Mouse (Mus musculus): ENCODE measurements around the gene Il2rg. TPM values are rescaled to one million over a fixed set of nuclear protein-coding genes. Genes with fewer than 3 reads are reported as not detected.

The Il2rg gene
- total and polyA plus RNA-seq, 2 experiments from 2014 or later: 7.8 to 17.2 TPM

- 29% methylated on average over 7 of the region's 7 CpGs for WGBS
- H3K9me3 ChIP-seq (replicated peaks; ENCODE audit: control insufficient read depth, low read length): no peaks in the 10 kb centered on the region
- no peaks in the 10 kb centered on the region for H3K4me1 ChIP-seq (ENCODE audit: control insufficient read depth, insufficient read depth)
- DNase-seq (ENCODE audit: low spot score) (no peak), ATAC-seq (ENCODE audit: insufficient read depth, low read depth) (no peak)
- H3K36me3 ChIP-seq (replicated peaks; ENCODE audit: control insufficient read depth, insufficient read depth, low read length): 0 out of 2 replicates have a peak, but pooled peaks cover 3% of the 10 kb centered on the region
- H3K27ac ChIP-seq (ENCODE audit: low read depth): peak overlapping the region; percentile 46; the same call in 1 of the 2 replicates
- H3K9ac ChIP-seq (replicated peaks; ENCODE audit: low read depth, low read length): no peak overlapping the region; the same call in 1 of the 2 replicates
- peak overlapping the region; percentile 65 for H3K4me3 ChIP-seq (ENCODE audit: low read depth, low read length)
- no peaks in the 10 kb centered on the region for H3K27me3 ChIP-seq (ENCODE audit: control insufficient read depth, insufficient read depth, low read length)
- peak overlapping the region; percentile 63 for H3K4me2 ChIP-seq (ENCODE audit: low read depth, low read length)
- TF ChIP-seq CTCF (IDR thresholded peaks at IDR 0.05; ENCODE audit: low read depth) (no peak), EP300 (IDR thresholded peaks at IDR 0.05; ENCODE audit: low read depth) (no peak)
Observed at GRCm38 (mm10) chrX:101222796-101223162, 45.3 kb downstream of the Il2rg start.

- no peaks in the 10 kb centered on the region for H3K27me3 ChIP-seq (ENCODE audit: control insufficient read depth, insufficient read depth, low read length)
- peak within 1 kb of the TSS; percentile 53 for H3K9ac ChIP-seq (replicated peaks; ENCODE audit: low read depth, low read length)
- no peaks in the 10 kb centered on the region for H3K4me1 ChIP-seq (ENCODE audit: control insufficient read depth, insufficient read depth)
- WGBS: 21% methylated on average over 55 of the region's 55 CpGs
- DNase-seq (ENCODE audit: low spot score) (peak; percentile 86), ATAC-seq (ENCODE audit: insufficient read depth, low read depth) (peak; percentile 95)
- H3K27ac ChIP-seq (ENCODE audit: low read depth): peak within 1 kb of the TSS; percentile 46
- H3K9me3 ChIP-seq (replicated peaks; ENCODE audit: control insufficient read depth, low read length): no peaks in the 10 kb centered on the region
- H3K4me2 ChIP-seq (ENCODE audit: low read depth, low read length): peak within 1 kb of the TSS; percentile 63
- H3K4me3 ChIP-seq (ENCODE audit: low read depth, low read length): peak within 1 kb of the TSS; percentile 65
- TF ChIP-seq CTCF (IDR thresholded peaks at IDR 0.05; ENCODE audit: low read depth) (no peak), EP300 (IDR thresholded peaks at IDR 0.05; ENCODE audit: low read depth) (no peak)
- 0 out of 2 replicates have a peak, but pooled peaks cover 3% of the 10 kb centered on the region for H3K36me3 ChIP-seq (replicated peaks; ENCODE audit: control insufficient read depth, insufficient read depth, low read length)
Observed at GRCm38 (mm10) chrX:101221834-101222795, 45.9 kb downstream of the Il2rg start, which contains the start of gene Snx12. TSS of gene Snx12 (minus strand) at chrX:101222563.

Other genes starting within 250 kb of the Il2rg start
- not detected in 2 replicates for gene Tex11, start 208.6 kb downstream of the Il2rg start, total RNA-seq (2014; rRNA removed; ENCODE audit: low replicate concordance)
- 0.15 and 0.18 TPM in 2 replicates for gene Tex11, start 208.6 kb downstream of the Il2rg start, polyA plus RNA-seq (2015; fragmentation: Nextera tagmentation; extraction: Ambion mirVana)
- gene Slc7a3, start 182.2 kb downstream of the Il2rg start, total RNA-seq (2014; rRNA removed; ENCODE audit: low replicate concordance): 2.2 TPM in 1 of 2 replicates, not detected in the other
- 0.14 and 0.22 TPM in 2 replicates for gene Slc7a3, start 182.2 kb downstream of the Il2rg start, polyA plus RNA-seq (2015; fragmentation: Nextera tagmentation; extraction: Ambion mirVana)
- gene Snx12, start 45.7 kb downstream of the Il2rg start, total RNA-seq (2014; rRNA removed; ENCODE audit: low replicate concordance): 28.4 and 33.9 TPM in 2 replicates
- gene Snx12, start 45.7 kb downstream of the Il2rg start, polyA plus RNA-seq (2015; fragmentation: Nextera tagmentation; extraction: Ambion mirVana): 27.4 and 27.7 TPM in 2 replicates
- 24.2 and 34.3 TPM in 2 replicates for gene Foxo4, start 13.7 kb downstream of the Il2rg start, total RNA-seq (2014; rRNA removed; ENCODE audit: low replicate concordance)
- gene Foxo4, start 13.7 kb downstream of the Il2rg start, polyA plus RNA-seq (2015; fragmentation: Nextera tagmentation; extraction: Ambion mirVana): 1.6 and 1.7 TPM in 2 replicates
- not detected in 2 replicates for gene Gm614, start 4.3 kb downstream of the Il2rg start, total RNA-seq (2014; rRNA removed; ENCODE audit: low replicate concordance)
- gene Gm614, start 4.3 kb downstream of the Il2rg start, polyA plus RNA-seq (2015; fragmentation: Nextera tagmentation; extraction: Ambion mirVana): 0.16 TPM in 1 of 2 replicates, not detected in the other
- not detected in 2 replicates for gene Gm20489, start 768 bp upstream of the Il2rg start, total RNA-seq (2014; rRNA removed; ENCODE audit: low replicate concordance)
- not detected in 2 replicates for gene Gm20489, start 768 bp upstream of the Il2rg start, polyA plus RNA-seq (2015; fragmentation: Nextera tagmentation; extraction: Ambion mirVana)
- 47.2 and 52.3 TPM in 2 replicates for gene Med12, start 5.8 kb upstream of the Il2rg start, total RNA-seq (2014; rRNA removed; ENCODE audit: low replicate concordance)
- gene Med12, start 5.8 kb upstream of the Il2rg start, polyA plus RNA-seq (2015; fragmentation: Nextera tagmentation; extraction: Ambion mirVana): 12.8 and 14.1 TPM in 2 replicates
- gene Nlgn3, start 30.9 kb upstream of the Il2rg start, total RNA-seq (2014; rRNA removed; ENCODE audit: low replicate concordance): 0.34 and 0.54 TPM in 2 replicates
- 0.65 and 0.67 TPM in 2 replicates for gene Nlgn3, start 30.9 kb upstream of the Il2rg start, polyA plus RNA-seq (2015; fragmentation: Nextera tagmentation; extraction: Ambion mirVana)
- not detected in 2 replicates for gene Gjb1, start 108.1 kb upstream of the Il2rg start, total RNA-seq (2014; rRNA removed; ENCODE audit: low replicate concordance)
- not detected in 2 replicates for gene Gjb1, start 108.1 kb upstream of the Il2rg start, polyA plus RNA-seq (2015; fragmentation: Nextera tagmentation; extraction: Ambion mirVana)
- gene Zmym3, start 152.6 kb upstream of the Il2rg start, total RNA-seq (2014; rRNA removed; ENCODE audit: low replicate concordance): 38.9 and 41.6 TPM in 2 replicates
- gene Zmym3, start 152.6 kb upstream of the Il2rg start, polyA plus RNA-seq (2015; fragmentation: Nextera tagmentation; extraction: Ambion mirVana): 12.2 and 14.2 TPM in 2 replicates
- gene Nono, start 161.1 kb upstream of the Il2rg start, total RNA-seq (2014; rRNA removed; ENCODE audit: low replicate concordance): 163 and 242 TPM in 2 replicates
- 120 and 121 TPM in 2 replicates for gene Nono, start 161.1 kb upstream of the Il2rg start, polyA plus RNA-seq (2015; fragmentation: Nextera tagmentation; extraction: Ambion mirVana)
- 170 and 178 TPM in 2 replicates for gene Itgb1bp2, start 180.8 kb upstream of the Il2rg start, total RNA-seq (2014; rRNA removed; ENCODE audit: low replicate concordance)
- gene Itgb1bp2, start 180.8 kb upstream of the Il2rg start, polyA plus RNA-seq (2015; fragmentation: Nextera tagmentation; extraction: Ambion mirVana): 192 and 194 TPM in 2 replicates

Measured in heart, postnatal 0 days (tissue).